Mouse (Mus musculus) forebrain, embryonic 12.5 days (tissue): ENCODE data around the gene Gldc. TPM values are rescaled to one million over a fixed set of nuclear protein-coding genes. Genes with fewer than 3 reads are reported as not detected.

Experiments used
- ATAC-seq: fragments of 200-750 bp; cut with Nextera tagmentation; 2 replicates; pipeline ENCODE4 v1.8.0; 2017; ENCODE audit warnings: moderate TSS enrichment; ENCODE audit not compliant: low FRiP score
- H3K27ac ChIP-seq: fragments of 300-500 bp; sonication (generic); 2 replicates; pipeline ENCODE4 v1.5.1; 2016; ENCODE audit warnings: mild to moderate bottlenecking
- H3K27me3 ChIP-seq: fragments of 300-500 bp; sonication (generic); 2 replicates; pipeline ENCODE4 v1.6.1; 2016; ENCODE audit warnings: mild to moderate bottlenecking
- H3K36me3 ChIP-seq: fragments of 300-500 bp; sonication (generic); replicated peaks from 2 replicates; pipeline ENCODE4 v1.6.1; 2016; ENCODE audit warnings: mild to moderate bottlenecking
- H3K4me1 ChIP-seq: fragments of 300-500 bp; sonication (generic); 2 replicates; pipeline ENCODE4 v1.6.1; 2016
- H3K4me2 ChIP-seq: fragments of 300-500 bp; sonication (generic); 2 replicates; pipeline ENCODE4 v1.6.1; 2016; ENCODE audit warnings: mild to moderate bottlenecking, moderate library complexity
- H3K4me3 ChIP-seq: fragments of 300-500 bp; sonication (generic); replicated peaks from 2 replicates; pipeline ENCODE4 v1.5.1; 2016; ENCODE audit warnings: mild to moderate bottlenecking
- H3K9ac ChIP-seq: fragments of 300-500 bp; sonication (generic); 2 replicates; pipeline ENCODE4 v1.6.1; 2016; ENCODE audit warnings: mild to moderate bottlenecking
- H3K9me3 ChIP-seq: fragments of 300-500 bp; sonication (generic); 2 replicates; pipeline ENCODE4 v1.6.1; 2016
- WGBS: fragments of 180-500 bp; shearing (Covaris S2); methylation state at CpG from one replicate; pipeline ENCODE4 v1.1.7; 2016; 5-methylcytosine and 5-hydroxymethylcytosine counted together
- polyA plus RNA-seq: library from polyadenylated mRNA; unstranded; fragments of >200 nt; fragmentation: Nextera tagmentation; extraction: Ambion mirVana; gene quantifications from 2 replicates; pipeline ENCODE4 v1.2.1, GENCODE M21; 2016

Gene Gldc
- polyA plus RNA-seq, 1 experiment from 2014 or later = 44.9 TPM

- WGBS = 86% methylated on average over 2 of the region's 2 CpGs
- no peak overlapping the region for H3K4me3 ChIP-seq
- no peak overlapping the region for H3K4me2 ChIP-seq
- H3K4me1 ChIP-seq = no peaks in the 10 kb centered on the region
- H3K27ac ChIP-seq = no peak overlapping the region
- no peak overlapping the region for H3K9ac ChIP-seq
- no peak for ATAC-seq
- no peaks in the 10 kb centered on the region for H3K27me3 ChIP-seq
- H3K36me3 ChIP-seq = no peaks in the 10 kb centered on the region
- 0 out of 2 replicates have a peak, but pooled peaks cover 3% of the 10 kb centered on the region for H3K9me3 ChIP-seq
Observed at GRCm38 (mm10) chr19:30185536-30185935, 10.3 kb upstream of the Gldc start.

GRCm38 (mm10) chr19:30179979-30180378 is 4.8 kb upstream of the Gldc start:
- H3K4me1 ChIP-seq = peaks cover 3% of the 10 kb centered on the region
- WGBS = 84% methylated on average over 1 of the region's 1 CpGs
- ATAC-seq = no peak
- H3K27ac ChIP-seq = no peak overlapping the region
- no peak overlapping the region for H3K4me3 ChIP-seq
- H3K4me2 ChIP-seq = no peak overlapping the region
- no peaks in the 10 kb centered on the region for H3K9me3 ChIP-seq
- H3K36me3 ChIP-seq = no peaks in the 10 kb centered on the region
- H3K9ac ChIP-seq = no peak overlapping the region
- no peaks in the 10 kb centered on the region for H3K27me3 ChIP-seq

- Histone ChIP-seq H3K4me1 (peaks cover 16% of the 10 kb centered on the region), H3K27ac (no peak overlapping the region), H3K9ac (peak overlapping the region; percentile 80), H3K36me3 (no peaks in the 10 kb centered on the region), H3K4me2 (peak overlapping the region; percentile 90), H3K9me3 (no peaks in the 10 kb centered on the region), H3K27me3 (no peaks in the 10 kb centered on the region), H3K4me3 (peak overlapping the region; percentile 70)
- WGBS = 1% methylated on average over 15 of the region's 15 CpGs
- no peak for ATAC-seq
Observed at GRCm38 (mm10) chr19:30174074-30174670, 1.1 kb downstream of the Gldc start.

- Histone ChIP-seq H3K9ac (no peak overlapping the region), H3K4me1 (peaks cover 16% of the 10 kb centered on the region), H3K4me3 (no peak overlapping the region), H3K4me2 (no peak overlapping the region), H3K27me3 (no peaks in the 10 kb centered on the region), H3K27ac (no peak overlapping the region), H3K9me3 (no peaks in the 10 kb centered on the region), H3K36me3 (peaks cover 17% of the 10 kb centered on the region; the same call in 1 of the 2 replicates)
- ATAC-seq = no peak
- WGBS = 87% methylated on average over 8 of the region's 8 CpGs
Observed at GRCm38 (mm10) chr19:30171346-30172055, 3.7 kb downstream of the Gldc start.

- H3K36me3 ChIP-seq = peaks cover 17% of the 10 kb centered on the region; the same call in 1 of the 2 replicates
- no peak overlapping the region for H3K4me2 ChIP-seq
- ATAC-seq = no peak
- H3K4me1 ChIP-seq = peaks cover 13% of the 10 kb centered on the region; the same call in 1 of the 2 replicates
- no peak overlapping the region for H3K9ac ChIP-seq
- 93% methylated on average over 6 of the region's 6 CpGs for WGBS
- H3K27me3 ChIP-seq = no peaks in the 10 kb centered on the region
- H3K9me3 ChIP-seq = no peaks in the 10 kb centered on the region
- no peak overlapping the region for H3K4me3 ChIP-seq
- H3K27ac ChIP-seq = no peak overlapping the region
Observed at GRCm38 (mm10) chr19:30170319-30170718, 4.9 kb downstream of the Gldc start.

DNA sequence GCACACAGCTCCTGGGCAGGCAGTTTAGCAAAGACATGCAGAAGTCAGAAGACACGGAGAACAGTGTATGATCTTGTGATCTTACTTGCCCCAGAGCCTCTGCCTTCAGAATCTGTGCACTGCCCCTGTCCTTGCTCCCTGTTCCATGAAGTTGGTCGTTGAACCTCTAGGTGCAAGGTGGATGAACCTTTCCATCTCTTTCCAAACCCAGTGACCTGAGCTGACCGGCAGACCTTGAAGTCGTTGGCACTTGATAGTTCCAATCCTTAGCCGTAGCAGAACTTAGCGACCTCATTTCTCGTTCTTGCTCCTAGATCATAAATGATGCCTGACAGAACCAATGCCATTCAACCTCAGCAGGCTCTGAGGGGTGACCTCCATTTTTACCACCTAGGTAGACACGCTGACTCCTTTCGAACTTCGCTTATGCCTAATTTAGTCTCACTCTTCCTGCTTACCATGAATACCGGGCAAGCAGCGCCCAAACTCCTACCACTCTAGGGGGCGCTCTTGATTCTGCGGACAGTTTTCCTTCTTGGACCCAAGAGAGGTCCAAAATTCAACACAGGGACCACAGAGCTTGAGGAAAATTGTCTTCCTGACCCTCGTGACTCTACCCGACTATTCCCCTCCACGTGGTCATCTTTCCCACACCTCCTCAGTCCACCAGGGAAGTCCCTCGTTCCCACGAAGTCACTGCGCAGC is 8.3 kb downstream of the Gldc start:
- Histone ChIP-seq H3K27me3 (no peaks in the 10 kb centered on the region), H3K4me2 (no peak overlapping the region), H3K9me3 (no peaks in the 10 kb centered on the region), H3K9ac (no peak overlapping the region), H3K27ac (no peak overlapping the region), H3K4me1 (no peaks in the 10 kb centered on the region), H3K4me3 (no peak overlapping the region), H3K36me3 (peaks cover 19% of the 10 kb centered on the region; the same call in 1 of the 2 replicates)
- ATAC-seq = no peak
- WGBS = 92% methylated on average over 20 of the region's 20 CpGs

- H3K4me2 ChIP-seq = no peak overlapping the region
- no peaks in the 10 kb centered on the region for H3K27me3 ChIP-seq
- peaks cover 4% of the 10 kb centered on the region; the same call in 1 of the 2 replicates for H3K4me1 ChIP-seq
- H3K9ac ChIP-seq = no peak overlapping the region
- H3K9me3 ChIP-seq = no peaks in the 10 kb centered on the region
- peaks cover 21% of the 10 kb centered on the region; the same call in 1 of the 2 replicates for H3K36me3 ChIP-seq
- H3K4me3 ChIP-seq = no peak overlapping the region
- ATAC-seq = no peak
- H3K27ac ChIP-seq = no peak overlapping the region
- 84% methylated on average over 2 of the region's 2 CpGs for WGBS
Observed at GRCm38 (mm10) chr19:30164228-30164627, 11.0 kb downstream of the Gldc start.

DNA sequence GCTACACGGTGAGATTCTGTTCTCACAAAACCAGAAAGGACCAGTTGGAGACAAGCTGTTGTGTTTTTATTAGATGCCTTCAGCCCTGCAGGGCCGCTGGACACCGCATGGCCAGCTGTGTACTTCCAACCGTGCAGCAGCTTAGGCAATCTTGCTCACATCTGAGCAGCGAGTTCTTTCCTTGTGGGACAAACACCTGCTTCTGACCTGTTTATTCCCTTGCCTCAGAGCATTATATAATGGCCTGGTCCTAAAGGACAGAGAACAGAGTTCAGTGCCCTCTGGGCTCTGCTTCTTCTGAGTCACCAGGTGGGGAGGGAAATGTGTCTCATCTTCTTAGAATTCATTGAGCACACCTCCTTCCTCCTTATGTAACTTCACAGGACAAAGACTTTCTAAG is 12.4 kb downstream of the Gldc start:
- ATAC-seq = no peak
- H3K36me3 ChIP-seq = peaks cover 13% of the 10 kb centered on the region; the same call in 1 of the 2 replicates
- H3K27me3 ChIP-seq = no peaks in the 10 kb centered on the region
- H3K4me2 ChIP-seq = no peak overlapping the region
- H3K4me1 ChIP-seq = peaks cover 18% of the 10 kb centered on the region
- no peaks in the 10 kb centered on the region for H3K9me3 ChIP-seq
- WGBS = 87% methylated on average over 5 of the region's 5 CpGs
- H3K4me3 ChIP-seq = no peak overlapping the region
- H3K9ac ChIP-seq = no peak overlapping the region
- H3K27ac ChIP-seq = no peak overlapping the region

- Histone ChIP-seq H3K27me3 (no peaks in the 10 kb centered on the region), H3K9ac (no peak overlapping the region), H3K4me2 (no peak overlapping the region), H3K9me3 (no peaks in the 10 kb centered on the region), H3K4me1 (peaks cover 33% of the 10 kb centered on the region), H3K36me3 (0 out of 2 replicates have a peak, but pooled peaks cover 3% of the 10 kb centered on the region), H3K27ac (peak overlapping the region; percentile 71), H3K4me3 (no peak overlapping the region)
- peak; percentile 82 for ATAC-seq
- WGBS = 7% methylated on average over 2 of the region's 2 CpGs
Observed at GRCm38 (mm10) chr19:30160021-30160420, 15.2 kb downstream of the Gldc start.

- ATAC-seq = no peak
- Histone ChIP-seq H3K27me3 (no peaks in the 10 kb centered on the region), H3K9me3 (no peaks in the 10 kb centered on the region), H3K27ac (no peak overlapping the region), H3K36me3 (0 out of 2 replicates have a peak, but pooled peaks cover 3% of the 10 kb centered on the region), H3K9ac (no peak overlapping the region), H3K4me3 (no peak overlapping the region), H3K4me2 (no peak overlapping the region), H3K4me1 (peaks cover 50% of the 10 kb centered on the region)
- 85% methylated on average over 4 of the region's 4 CpGs for WGBS
Observed at GRCm38 (mm10) chr19:30158189-30158588, 17.0 kb downstream of the Gldc start.

DNA sequence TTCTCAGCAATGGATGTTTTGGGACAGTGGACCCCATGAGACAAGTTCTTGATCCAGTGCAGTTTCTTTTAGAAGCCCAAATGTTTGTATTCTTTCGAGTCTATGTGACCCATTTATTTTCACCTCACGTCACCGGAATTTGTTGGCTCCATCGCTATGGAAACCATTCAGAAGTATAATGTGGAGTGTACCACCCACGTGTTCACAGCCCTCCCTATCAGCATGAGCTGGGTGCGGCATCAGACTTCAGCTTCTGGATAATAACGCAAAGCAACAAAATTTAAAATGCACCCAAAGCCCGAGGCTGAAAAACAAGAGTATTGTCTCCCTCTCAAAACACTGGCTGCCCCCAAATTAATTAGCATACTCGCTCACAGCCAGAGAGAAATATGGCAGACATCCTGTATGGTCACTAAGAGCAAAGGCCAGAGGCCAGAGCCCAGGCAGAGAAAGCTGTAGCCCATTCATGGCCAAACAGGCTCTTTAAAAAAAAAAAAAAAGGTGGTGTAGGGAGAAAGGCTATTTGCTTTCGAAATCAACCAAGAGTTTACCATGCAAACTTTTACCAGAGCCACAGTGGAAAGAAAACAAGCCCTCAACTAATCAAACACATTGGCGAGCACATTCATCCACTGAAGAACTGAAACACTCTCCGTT is 18.1 kb downstream of the Gldc start:
- H3K4me1 ChIP-seq = peaks cover 52% of the 10 kb centered on the region
- H3K27me3 ChIP-seq = no peaks in the 10 kb centered on the region
- H3K9me3 ChIP-seq = no peaks in the 10 kb centered on the region
- 0 out of 2 replicates have a peak, but pooled peaks cover 3% of the 10 kb centered on the region for H3K36me3 ChIP-seq
- 14% methylated on average over 12 of the region's 12 CpGs for WGBS
- no peak overlapping the region for H3K9ac ChIP-seq
- peak overlapping the region; percentile 38 for H3K4me2 ChIP-seq
- ATAC-seq = peak; percentile 70
- H3K27ac ChIP-seq = peak overlapping the region; percentile 33; the same call in 1 of the 2 replicates
- H3K4me3 ChIP-seq = no peak overlapping the region

DNA sequence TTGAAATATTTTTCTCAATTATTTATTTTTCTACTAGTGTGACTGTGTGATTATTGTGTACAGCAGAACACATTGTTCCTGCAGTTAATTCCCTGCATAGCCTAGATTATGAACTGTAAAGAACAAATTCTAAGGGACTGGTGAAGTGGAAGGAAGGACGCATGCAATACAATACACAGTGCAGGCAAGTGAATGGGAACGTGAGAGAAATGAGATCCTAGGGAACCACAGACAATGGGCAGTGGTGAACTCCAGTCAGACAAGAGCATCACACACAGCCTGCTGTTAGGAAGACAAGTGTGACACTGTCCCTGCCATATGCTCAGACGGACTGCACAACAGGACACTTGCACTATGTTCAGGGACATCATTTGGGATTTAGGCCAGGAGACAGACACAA is 21.5 kb downstream of the Gldc start:
- 5% methylated on average over 3 of the region's 3 CpGs for WGBS
- ATAC-seq = peak; percentile 74

More for the DNA sequence above, 21.5 kb downstream of the Gldc start:
- Histone ChIP-seq H3K27me3 (no peaks in the 10 kb centered on the region), H3K36me3 (peaks cover 15% of the 10 kb centered on the region; the same call in 1 of the 2 replicates), H3K27ac (peak overlapping the region; percentile 68), H3K4me3 (no peak overlapping the region), H3K4me1 (peaks cover 44% of the 10 kb centered on the region), H3K4me2 (no peak overlapping the region), H3K9ac (peak overlapping the region; percentile 36; the same call in 1 of the 2 replicates), H3K9me3 (no peaks in the 10 kb centered on the region)
